In the genomic region with DNA sequence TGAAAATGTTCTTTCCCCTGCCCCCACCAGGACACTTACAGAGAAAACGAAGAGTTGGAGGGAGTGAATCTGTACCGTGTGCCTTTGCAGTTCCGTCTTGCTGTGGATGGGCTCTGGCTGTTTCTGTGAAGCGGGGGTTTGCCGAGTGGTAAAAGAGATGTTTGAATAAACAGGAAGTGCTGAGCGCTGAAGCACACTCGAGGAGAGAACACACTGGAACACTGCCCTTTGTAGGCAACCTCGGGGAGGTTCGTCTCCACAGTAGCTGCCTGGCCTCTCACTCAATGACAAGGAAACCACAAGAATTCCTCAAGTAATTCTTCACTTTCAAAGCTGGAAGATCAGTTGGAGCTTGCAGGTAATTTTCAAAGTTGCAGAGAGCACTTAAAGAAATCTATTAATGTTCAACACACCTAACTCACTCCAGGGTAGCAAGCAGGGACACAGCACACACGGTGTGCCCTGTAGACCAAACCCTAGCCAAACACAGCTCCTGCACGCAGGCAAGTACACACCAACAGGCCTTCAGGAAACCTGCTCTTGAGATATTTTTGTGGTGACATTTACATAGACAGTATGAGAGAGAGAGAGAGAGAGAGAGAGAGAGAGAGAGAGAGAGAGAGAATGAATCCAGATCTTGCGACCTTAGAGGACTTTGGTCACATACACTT, we compare ENCODE assay signal across 7 mouse cellular contexts.
DNase-seq lines count a peak whose midpoint lies in the region; ATAC-seq and TF ChIP-seq lines count a peak whose summit lies in the region.

No protein-coding gene starts in this region.

- peaks cover 44% of the 10 kb centered on the region for H3K79me2 ChIP-seq in CH12.LX (replicated peaks; ENCODE audit: control insufficient read depth, extremely low read depth, insufficient read depth, poor library complexity, severe bottlenecking)

- no peaks in the 10 kb centered on the region for H3K27me3 ChIP-seq in CH12.LX (replicated peaks)
- H3K27me3 ChIP-seq in hindbrain, embryonic 16.5 days (replicated peaks; ENCODE audit: control insufficient read depth, insufficient read depth, low read length), result no peaks in the 10 kb centered on the region
- H3K27me3 ChIP-seq in midbrain, embryonic 15.5 days (replicated peaks), result no peaks in the 10 kb centered on the region; the same call in 1 of the 2 replicates
- no peaks in the 10 kb centered on the region for H3K27me3 ChIP-seq in stomach, embryonic 16.5 days (ENCODE audit: control insufficient read depth, insufficient read depth, low read length)

- H3K4me2 ChIP-seq in CH12.LX (ENCODE audit: insufficient read depth, low read depth, poor library complexity, severe bottlenecking), result peak overlapping the region; percentile 79
- peak overlapping the region; percentile 44; the same call in 1 of the 2 replicates for H3K4me2 ChIP-seq in hindbrain, embryonic 16.5 days (ENCODE audit: low read length)
- H3K4me2 ChIP-seq in midbrain, embryonic 15.5 days, result peak overlapping the region; percentile 29; the same call in 1 of the 2 replicates
- peak overlapping the region; percentile 73 for H3K4me2 ChIP-seq in stomach, embryonic 16.5 days (ENCODE audit: low read depth, low read length)

- H3K9ac ChIP-seq in CH12.LX (ENCODE audit: insufficient read depth, low read depth), result peak overlapping the region; percentile 89
- H3K9ac ChIP-seq in hindbrain, embryonic 16.5 days (ENCODE audit: low read depth, low read length), result no peak overlapping the region
- no peak overlapping the region for H3K9ac ChIP-seq in midbrain, embryonic 15.5 days
- H3K9ac ChIP-seq in stomach, embryonic 16.5 days (ENCODE audit: low read length), result peak overlapping the region; percentile 74

- no peak for TF ChIP-seq CTCF in CH12.LX (conservative IDR thresholded peaks at IDR 0.05 in 1 of 2, IDR thresholded peaks at IDR 0.05 in 1 of 2; ENCODE audit: low read depth in 2 of 2, low read length in 2 of 2)
- no peak for TF ChIP-seq CTCF in gastrocnemius, adult 2 months (IDR thresholded peaks at IDR 0.05)

- in situ Hi-C loops in CH12.LX (cut with MboI; ENCODE audit: low pct_ligation_motif_present, low pct_unique_long_range_greater_than_20kb, low sequenced_read_pairs), result no loop called here

- no peak for TF ChIP-seq EP300 in CH12.LX (IDR thresholded peaks at IDR 0.05; ENCODE audit: low read length)

- WGBS in hindbrain, embryonic 16.5 days, result 34% methylated on average over 12 of the region's 12 CpGs
- WGBS in midbrain, embryonic 15.5 days, result 31% methylated on average over 12 of the region's 12 CpGs
- WGBS in stomach, embryonic 16.5 days, result 9% methylated on average over 12 of the region's 12 CpGs

- no peak; the same call in 1 of the 2 replicates for TF ChIP-seq POLR2A in CH12.LX (IDR thresholded peaks at IDR 0.05; ENCODE audit: low read depth, low read length)

- intact Hi-C loops in gastrocnemius, adult 2 months (cut with DNase I), result no loop called here

- peaks cover 4 to 33% of the 10 kb centered on the region in 2 experiments; a peak in 3 of 4 replicates for H3K4me1 ChIP-seq in CH12.LX (ENCODE audit: control insufficient read depth in 1 of 2, insufficient read depth in 2 of 2)
- peaks cover 12% of the 10 kb centered on the region for H3K4me1 ChIP-seq in hindbrain, embryonic 16.5 days (ENCODE audit: control insufficient read depth, insufficient read depth, low read depth, low read length)
- H3K4me1 ChIP-seq in midbrain, embryonic 15.5 days, result peaks cover 24% of the 10 kb centered on the region
- H3K4me1 ChIP-seq in stomach, embryonic 16.5 days (ENCODE audit: control insufficient read depth, insufficient read depth, low read length), result peaks cover 50% of the 10 kb centered on the region

- dilution Hi-C loops in CH12.LX (cut with MboI; ENCODE audit: extremely low pct_ligation_motif_present, extremely low pct_unique_long_range_greater_than_20kb, low sequenced_read_pairs), result no loop called here

- H3K36me3 ChIP-seq in CH12.LX (replicated peaks in 1 of 2; ENCODE audit: control insufficient read depth in 1 of 2, insufficient read depth in 1 of 2, low read length in 1 of 2), result peaks cover 0 to 6% of the 10 kb centered on the region in 2 experiments
- H3K36me3 ChIP-seq in hindbrain, embryonic 16.5 days (ENCODE audit: control insufficient read depth, insufficient read depth, low read length), result no peaks in the 10 kb centered on the region
- H3K36me3 ChIP-seq in midbrain, embryonic 15.5 days (replicated peaks), result no peaks in the 10 kb centered on the region
- H3K36me3 ChIP-seq in stomach, embryonic 16.5 days (ENCODE audit: control insufficient read depth, insufficient read depth, low read length), result no peaks in the 10 kb centered on the region

- TF ChIP-seq RAD21 in CH12.LX (IDR thresholded peaks at IDR 0.05; ENCODE audit: low read depth, low read length), result no peak

- no peaks in the 10 kb centered on the region for H3K9me3 ChIP-seq in CH12.LX (replicated peaks; ENCODE audit: low read length)
- 0 out of 2 replicates have a peak, but pooled peaks cover 2% of the 10 kb centered on the region for H3K9me3 ChIP-seq in hindbrain, embryonic 16.5 days (ENCODE audit: control insufficient read depth, low read length)
- H3K9me3 ChIP-seq in midbrain, embryonic 15.5 days, result no peaks in the 10 kb centered on the region
- H3K9me3 ChIP-seq in stomach, embryonic 16.5 days (replicated peaks; ENCODE audit: control insufficient read depth, low read length), result no peaks in the 10 kb centered on the region

- H3K27ac ChIP-seq in CH12.LX (ENCODE audit: insufficient read depth, low read depth), result peak overlapping the region; percentile 74
- H3K27ac ChIP-seq in gastrocnemius, adult 2 months, result peak overlapping the region; percentile 86
- H3K27ac ChIP-seq in hindbrain, embryonic 16.5 days (ENCODE audit: low read depth, low read length), result no peak overlapping the region
- H3K27ac ChIP-seq in midbrain, embryonic 15.5 days, result no peak overlapping the region
- H3K27ac ChIP-seq in stomach, embryonic 16.5 days (ENCODE audit: low read length), result peak overlapping the region; percentile 92

- DNase-seq in CH12.LX (ENCODE audit: extremely low read depth), result peak; percentile 77
- peak; percentile 64 for DNase-seq in adrenal gland, postnatal 14 days
- DNase-seq in gastrocnemius, adult 2 months, result peak; percentile 45
- peak; percentile 45 for DNase-seq in liver

- 0 out of 2 replicates have a peak, but pooled peaks have one; percentile 20 for ATAC-seq in hindbrain, embryonic 16.5 days
- no peak for ATAC-seq in midbrain, embryonic 15.5 days (replicated peaks)
- ATAC-seq in stomach, embryonic 16.5 days (ENCODE audit: insufficient read depth, low FRiP score), result peak; percentile 62; the same call in 1 of the 2 replicates

- H3K4me3 ChIP-seq in CH12.LX (replicated peaks in 1 of 3; ENCODE audit: low read depth in 2 of 3, low read length in 2 of 3, poor library complexity in 1 of 3), result peak overlapping the region; percentile 74 to 86 (median 85)
- peak overlapping the region; percentile 67 for H3K4me3 ChIP-seq in gastrocnemius, adult 2 months
- no peak overlapping the region; the same call in 1 of the 2 replicates for H3K4me3 ChIP-seq in hindbrain, embryonic 16.5 days (ENCODE audit: low read length)
- no peak overlapping the region for H3K4me3 ChIP-seq in midbrain, embryonic 15.5 days
- H3K4me3 ChIP-seq in stomach, embryonic 16.5 days (replicated peaks; ENCODE audit: low read length), result peak overlapping the region; percentile 55

TF ChIP-seq in CH12.LX, 34 proteins besides CTCF, POLR2A, EP300 and RAD21:
- TF ChIP-seq MEF2A (IDR thresholded peaks at IDR 0.05; ENCODE audit: borderline replicate concordance, low read depth, low read length), result no peak
- no peak for TF ChIP-seq USF1 (IDR thresholded peaks at IDR 0.05; ENCODE audit: low read depth, low read length)
- TF ChIP-seq TCF12 (IDR thresholded peaks at IDR 0.05; ENCODE audit: low read depth, low read length), result peak; percentile 20; the same call in 1 of the 2 replicates
- TF ChIP-seq MYC (IDR thresholded peaks at IDR 0.05; ENCODE audit: low read depth, low read length), result peak; percentile 13; the same call in 1 of the 2 replicates
- TF ChIP-seq JUND (conservative IDR thresholded peaks at IDR 0.05; ENCODE audit: low read depth, low read length), result 0 out of 2 replicates have a peak, but pooled peaks have one; percentile 14
- TF ChIP-seq TBP (conservative IDR thresholded peaks at IDR 0.05; ENCODE audit: low read depth, low read length), result peak; percentile 82; the same call in 1 of the 2 replicates
- no peak for TF ChIP-seq BHLHE40 (IDR thresholded peaks at IDR 0.05; ENCODE audit: low read depth, low read length)
- no peak for TF ChIP-seq POLR2AphosphoS2 (IDR thresholded peaks at IDR 0.05; ENCODE audit: low read depth, low read length)
- peak; percentile 89 for TF ChIP-seq ELF1 (IDR thresholded peaks at IDR 0.05; ENCODE audit: low read depth, low read length)
TF ChIP-seq in CH12.LX: peak in this region for 5.

Comparison
In these comparisons a context has a peak if more than half of its experiments do, and no peak if none do; other contexts are left out.
1. H3K27ac ChIP-seq: peak in CH12.LX (single experiment), gastrocnemius, adult 2 months (single experiment) and stomach, embryonic 16.5 days (single experiment); none in hindbrain, embryonic 16.5 days (single experiment) and midbrain, embryonic 15.5 days (single experiment).
2. H3K4me2 ChIP-seq: peak in every context shown above with its lines; median percentile 79 in CH12.LX; 73 in stomach, embryonic 16.5 days; 44 in hindbrain, embryonic 16.5 days; 29 in midbrain, embryonic 15.5 days.
3. H3K4me3 ChIP-seq: peak in CH12.LX (3 of 3), gastrocnemius, adult 2 months (single experiment) and stomach, embryonic 16.5 days (single experiment); none in hindbrain, embryonic 16.5 days (single experiment) and midbrain, embryonic 15.5 days (single experiment).
4. H3K9ac ChIP-seq: peak in CH12.LX (single experiment) and stomach, embryonic 16.5 days (single experiment); none in hindbrain, embryonic 16.5 days (single experiment) and midbrain, embryonic 15.5 days (single experiment).
5. Peak in every context shown above with its lines, with median percentiles within 50 percentile points of each other: DNase-seq.